Mouse (Mus musculus) MEL (cell line): Measurements from ENCODE around the gene Tiam1. TPM values are rescaled to one million over a fixed set of nuclear protein-coding genes. Genes with fewer than 3 reads are reported as not detected.

ENCODE experiments used
- DNase-seq: peaks from one replicate; pipeline ENCODE4 v3.0.0; 2011; ENCODE audit warnings: low read depth, low spot score
- H3K27ac ChIP-seq: 2 replicates; pipeline ENCODE4 v1.5.1; 2012; ENCODE audit warnings: low read depth, mild to moderate bottlenecking, control low read depth, low read length, moderate library complexity; ENCODE audit not compliant: control insufficient read depth
- H3K27me3 ChIP-seq, 2 experiments: fragments of 150-350 bp in 1 of 2; sonication (generic) in 1 of 2; 2 replicates each; pipeline ENCODE4 v1.6.1; 2012; ENCODE audit warnings: low read length in 2 of 2, mild to moderate bottlenecking in 2 of 2, improper control_type of control experiment in 1 of 2, moderate library complexity in 1 of 2; ENCODE audit not compliant: insufficient read depth in 2 of 2, control insufficient read depth in 1 of 2
- H3K36me3 ChIP-seq, 2 experiments: 2 replicates each; pipeline ENCODE4 v1.6.1; 2012 to 2014; ENCODE audit warnings: low read length in 2 of 2, improper control_type of control experiment in 1 of 2, inconsistent platforms in 1 of 2, mild to moderate bottlenecking in 1 of 2; ENCODE audit not compliant: insufficient read depth in 2 of 2, control insufficient read depth in 1 of 2
- H3K4me1 ChIP-seq, 2 experiments: fragments of 150-350 bp in 1 of 2; sonication (generic) in 1 of 2; 2 replicates each; pipeline ENCODE4 v1.6.1; 2012; ENCODE audit warnings: low read length in 2 of 2, improper control_type of control experiment in 1 of 2, mild to moderate bottlenecking in 1 of 2; ENCODE audit not compliant: insufficient read depth in 2 of 2, control insufficient read depth in 1 of 2
- H3K4me3 ChIP-seq, 2 experiments: fragments of 150-350 bp in 1 of 2; sonication (generic) in 1 of 2; 2 replicates each; pipeline ENCODE4 v1.5.1; 2012; ENCODE audit warnings: low read depth in 2 of 2, low read length in 2 of 2, mild to moderate bottlenecking in 2 of 2, moderate library complexity in 2 of 2, control low read depth in 1 of 2, improper control_type of control experiment in 1 of 2; ENCODE audit not compliant: control insufficient read depth in 1 of 2, insufficient read depth in 1 of 2
- H3K79me2 ChIP-seq: 2 replicates; pipeline ENCODE4 v1.6.1; 2012; ENCODE audit warnings: mild to moderate bottlenecking, low read length, moderate library complexity; ENCODE audit not compliant: control insufficient read depth, poor library complexity, insufficient read depth
- H3K9ac ChIP-seq: 2 replicates; pipeline ENCODE4 v1.6.1; 2012; ENCODE audit warnings: low read depth, mild to moderate bottlenecking, control low read depth, low read length, moderate library complexity; ENCODE audit not compliant: control insufficient read depth, poor library complexity, severe bottlenecking
- H3K9me3 ChIP-seq: fragments of 150-350 bp; sonication (generic); replicated peaks from 2 replicates; pipeline ENCODE4 v1.6.1; 2012; ENCODE audit warnings: mild to moderate bottlenecking, low read length, improper control_type of control experiment, moderate library complexity; ENCODE audit not compliant: insufficient read depth
- BHLHE40 ChIP-seq: IDR thresholded peaks from 2 replicates; pipeline ENCODE4 v1.6.1; 2012; ENCODE audit warnings: low read depth, mild to moderate bottlenecking, inconsistent platforms, low read length, improper control_type of control experiment, borderline replicate concordance
- EP300 ChIP-seq, 2 experiments: IDR thresholded peaks; 2 replicates each; pipeline ENCODE4 v1.6.1; 2011; ENCODE audit warnings: improper control_type of control experiment in 2 of 2, low read length in 2 of 2, low read depth in 1 of 2, mild to moderate bottlenecking in 1 of 2
- ETS1 ChIP-seq: IDR thresholded peaks from 2 replicates; pipeline ENCODE4 v1.6.1; 2012; ENCODE audit warnings: low read depth, mild to moderate bottlenecking, inconsistent platforms, low read length, improper control_type of control experiment, moderate library complexity
- GATA1 ChIP-seq: IDR thresholded peaks from 2 replicates; pipeline ENCODE4 v1.6.1; 2011; ENCODE audit warnings: low read depth, low read length, improper control_type of control experiment
- KAT2A ChIP-seq: conservative IDR thresholded peaks from 2 replicates; pipeline ENCODE4 v1.6.1; 2012; ENCODE audit warnings: low read depth, low read length, improper control_type of control experiment, inconsistent platforms
- MAX ChIP-seq: IDR thresholded peaks from 2 replicates; pipeline ENCODE4 v1.6.1; 2011; ENCODE audit warnings: low read length, improper control_type of control experiment
- MEF2A ChIP-seq: IDR thresholded peaks from 2 replicates; pipeline ENCODE4 v1.6.1; 2014; ENCODE audit warnings: low read depth, mild to moderate bottlenecking, inconsistent platforms, low read length, improper control_type of control experiment; ENCODE audit not compliant: poor library complexity, insufficient replicate concordance, severe bottlenecking; ENCODE audit errors: extremely low read depth
- MXI1 ChIP-seq: IDR thresholded peaks from 2 replicates; pipeline ENCODE4 v1.6.1; 2011; ENCODE audit warnings: mild to moderate bottlenecking, low read depth, low read length, improper control_type of control experiment
- MYC ChIP-seq: IDR thresholded peaks from 2 replicates; pipeline ENCODE4 v1.6.1; 2011; ENCODE audit warnings: low read depth, mild to moderate bottlenecking, low read length, improper control_type of control experiment, moderate library complexity
- NRF1 ChIP-seq: IDR thresholded peaks from 2 replicates; pipeline ENCODE4 v1.6.1; 2014; ENCODE audit warnings: low read depth, mild to moderate bottlenecking, inconsistent platforms, low read length, improper control_type of control experiment, moderate library complexity; ENCODE audit not compliant: poor library complexity, insufficient read depth, severe bottlenecking
- POLR2A ChIP-seq, 2 experiments: IDR thresholded peaks; 2 replicates each; pipeline ENCODE4 v1.6.1; 2011 to 2012; ENCODE audit warnings: low read length in 2 of 2, mild to moderate bottlenecking in 2 of 2, control low read depth in 1 of 2, improper control_type of control experiment in 1 of 2, low read depth in 1 of 2, moderate library complexity in 1 of 2; ENCODE audit not compliant: control insufficient read depth in 1 of 2, insufficient read depth in 1 of 2, poor library complexity in 1 of 2
- POLR2AphosphoS2 ChIP-seq: IDR thresholded peaks from 2 replicates; pipeline ENCODE4 v1.6.1; 2011; ENCODE audit warnings: low read length, improper control_type of control experiment
- POLR2AphosphoS5 ChIP-seq: IDR thresholded peaks from 2 replicates; pipeline ENCODE4 v1.6.1; 2012; ENCODE audit warnings: low read depth, borderline replicate concordance, mild to moderate bottlenecking, inconsistent platforms, low read length, moderate library complexity, mixed read lengths
- RCOR1 ChIP-seq: IDR thresholded peaks from 2 replicates; pipeline ENCODE4 v1.6.1; 2012; ENCODE audit warnings: low read depth, mild to moderate bottlenecking, inconsistent platforms, low read length, improper control_type of control experiment
- SIN3A ChIP-seq: IDR thresholded peaks from 2 replicates; pipeline ENCODE4 v1.6.1; 2012; ENCODE audit warnings: low read length, improper control_type of control experiment, inconsistent platforms
- TAL1 ChIP-seq: IDR thresholded peaks from 2 replicates; pipeline ENCODE4 v1.6.1; 2012; ENCODE audit warnings: mild to moderate bottlenecking, inconsistent platforms, low read length, moderate library complexity, mixed read lengths
- TBP ChIP-seq: IDR thresholded peaks from 2 replicates; pipeline ENCODE4 v1.8.0; 2011; ENCODE audit warnings: low read depth, low read length, improper control_type of control experiment
- TCF12 ChIP-seq: IDR thresholded peaks from 2 replicates; pipeline ENCODE4 v1.6.1; 2014; ENCODE audit warnings: low read depth, mild to moderate bottlenecking, inconsistent platforms, low read length, improper control_type of control experiment, moderate library complexity
- UBTF ChIP-seq: IDR thresholded peaks from 2 replicates; pipeline ENCODE4 v1.6.1; 2012; ENCODE audit warnings: low read depth, mild to moderate bottlenecking, inconsistent platforms, low read length, improper control_type of control experiment, moderate library complexity, borderline replicate concordance; ENCODE audit not compliant: insufficient read depth
- ZC3H11A ChIP-seq: IDR thresholded peaks from 2 replicates; pipeline ENCODE4 v1.6.1; 2012; ENCODE audit warnings: low read depth, mild to moderate bottlenecking, inconsistent platforms, low read length, improper control_type of control experiment
- ZKSCAN1 ChIP-seq: IDR thresholded peaks from 2 replicates; pipeline ENCODE4 v1.6.1; 2012; ENCODE audit warnings: low read depth, mild to moderate bottlenecking, inconsistent platforms, low read length, improper control_type of control experiment, moderate library complexity
- ZNF384 ChIP-seq: IDR thresholded peaks from 2 replicates; pipeline ENCODE4 v1.6.1; 2012; ENCODE audit warnings: low read depth, mild to moderate bottlenecking, inconsistent platforms, low read length, improper control_type of control experiment
- polyA plus RNA-seq, 2 experiments: library from polyadenylated mRNA; stranded (reverse) in 1 of 2; unstranded in 1 of 2; fragments of >175 nt in 1 of 2; fragments of >200 nt in 1 of 2; gene quantifications; 2 replicates each; pipeline versions ENCODE4 v1.2.1 to v1.2.4; 2012; ENCODE audit warnings: low replicate concordance in 2 of 2, low read depth in 1 of 2; ENCODE audit not compliant: insufficient read length in 2 of 2, insufficient read depth in 1 of 2, missing spikeins in 1 of 2
- total RNA-seq: library from RNA; depleted of rRNA; stranded (reverse); fragments of 300-350 nt; gene quantifications from 2 replicates; pipeline ENCODE4 v1.2.3, GENCODE M21; 2012

The Tiam1 gene
- total and polyA plus RNA-seq, 3 experiments, result 15.0 to 23.9 (median 19.9) TPM

DNA sequence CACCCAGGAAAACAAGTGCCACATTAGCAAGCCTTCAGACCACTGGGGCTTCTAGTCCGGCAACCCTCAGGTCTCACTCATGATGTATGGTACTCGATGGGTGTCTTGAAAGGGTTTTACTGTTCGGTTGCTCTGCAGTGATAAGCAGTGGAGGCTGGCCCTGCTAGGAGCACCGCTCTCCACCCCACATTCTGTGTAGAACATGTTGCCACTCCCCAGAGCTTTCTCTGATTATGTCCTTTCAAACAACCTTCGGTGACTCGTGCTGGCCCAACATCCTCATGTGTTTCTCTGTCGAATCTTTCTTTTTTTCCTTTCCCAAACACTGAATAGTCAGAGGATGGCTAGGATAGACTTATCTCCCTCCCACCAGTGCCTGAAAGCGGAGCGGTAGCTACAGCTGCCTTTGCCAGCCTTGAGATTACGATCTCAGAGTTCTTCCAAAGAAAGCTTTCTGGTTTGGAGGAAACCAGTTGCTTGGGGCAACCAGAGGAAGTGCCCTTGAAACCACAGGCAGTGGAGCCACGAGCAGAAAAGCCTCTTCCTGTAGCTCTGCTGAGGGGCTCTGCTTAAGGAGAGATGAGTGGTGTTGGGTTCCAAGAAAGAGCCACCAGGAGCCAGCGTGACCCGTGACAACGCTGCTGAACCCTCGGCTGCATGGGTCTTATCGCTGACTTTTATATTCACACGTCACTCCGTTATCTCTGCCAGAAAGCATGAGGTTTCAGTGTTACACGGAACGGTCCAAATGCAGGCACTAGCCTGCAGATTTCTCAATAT, 157.7 kb downstream of the Tiam1 start:
- DNase-seq, result peak; percentile 83
- Histone ChIP-seq H3K4me1 (peaks cover 6 to 53% of the 10 kb centered on the region in 2 experiments), H3K9me3 (no peaks in the 10 kb centered on the region), H3K27me3 (no peaks in the 10 kb centered on the region), H3K4me3 (peak overlapping the region; percentile 7 to 48), H3K36me3 (peaks cover 0 to 32% of the 10 kb centered on the region in 2 experiments; a peak in 2 of 4 replicates), H3K79me2 (no peaks in the 10 kb centered on the region), H3K9ac (peak overlapping the region; percentile 57), H3K27ac (peak overlapping the region; percentile 91)
- TF ChIP-seq GATA1 (peak; percentile 87), UBTF (no peak), ETS1 (peak; percentile 65; the same call in 1 of the 2 replicates), MAX (peak; percentile 75), TBP (peak; percentile 79), BHLHE40 (peak; percentile 75; the same call in 1 of the 2 replicates), EP300 (IDR thresholded peaks at IDR 0.05; ENCODE audit: low read depth in 1 of 2, low read length in 2 of 2) (peak; percentile 53 to 59; a peak in 3 of 4 replicates), POLR2AphosphoS2 (no peak), SIN3A (peak; percentile 65), POLR2AphosphoS5 (no peak), ZC3H11A (no peak), ZKSCAN1 (no peak), TAL1 (peak; percentile 31), KAT2A (no peak), POLR2A (IDR thresholded peaks at IDR 0.05; ENCODE audit: control insufficient read depth in 1 of 2, insufficient read depth in 1 of 2, low read depth in 1 of 2, low read length in 2 of 2, poor library complexity in 1 of 2) (peak in 1 of 2 experiments; percentile 40; a peak in 1 of 4 replicates), NRF1 (no peak), TCF12 (peak; percentile 57), ZNF384 (no peak), MEF2A (no peak), MYC (peak; percentile 82), RCOR1 (peak; percentile 63), MXI1 (peak; percentile 88)
